Mouse (Mus musculus) MEL (cell line): ENCODE results near the gene Ccdc57. TPM values are rescaled to one million over a fixed set of nuclear protein-coding genes. Genes with fewer than 3 reads are reported as not detected.

Experiments
- DNase-seq: peaks from one replicate; pipeline ENCODE4 v3.0.0; 2011; ENCODE audit warnings: low read depth, low spot score
- H3K27ac ChIP-seq: 2 replicates; pipeline ENCODE4 v1.5.1; 2012; ENCODE audit warnings: low read depth, mild to moderate bottlenecking, control low read depth, low read length, moderate library complexity; ENCODE audit not compliant: control insufficient read depth
- H3K27me3 ChIP-seq, 2 experiments: fragments of 150-350 bp in 1 of 2; sonication (generic) in 1 of 2; 2 replicates each; pipeline ENCODE4 v1.6.1; 2012; ENCODE audit warnings: low read length in 2 of 2, mild to moderate bottlenecking in 2 of 2, improper control_type of control experiment in 1 of 2, moderate library complexity in 1 of 2; ENCODE audit not compliant: insufficient read depth in 2 of 2, control insufficient read depth in 1 of 2
- H3K36me3 ChIP-seq, 2 experiments: 2 replicates each; pipeline ENCODE4 v1.6.1; 2012 to 2014; ENCODE audit warnings: low read length in 2 of 2, improper control_type of control experiment in 1 of 2, inconsistent platforms in 1 of 2, mild to moderate bottlenecking in 1 of 2; ENCODE audit not compliant: insufficient read depth in 2 of 2, control insufficient read depth in 1 of 2
- H3K4me1 ChIP-seq, 2 experiments: fragments of 150-350 bp in 1 of 2; sonication (generic) in 1 of 2; 2 replicates each; pipeline ENCODE4 v1.6.1; 2012; ENCODE audit warnings: low read length in 2 of 2, improper control_type of control experiment in 1 of 2, mild to moderate bottlenecking in 1 of 2; ENCODE audit not compliant: insufficient read depth in 2 of 2, control insufficient read depth in 1 of 2
- H3K4me3 ChIP-seq, 2 experiments: fragments of 150-350 bp in 1 of 2; sonication (generic) in 1 of 2; 2 replicates each; pipeline ENCODE4 v1.5.1; 2012; ENCODE audit warnings: low read depth in 2 of 2, low read length in 2 of 2, mild to moderate bottlenecking in 2 of 2, moderate library complexity in 2 of 2, control low read depth in 1 of 2, improper control_type of control experiment in 1 of 2; ENCODE audit not compliant: control insufficient read depth in 1 of 2, insufficient read depth in 1 of 2
- H3K79me2 ChIP-seq: 2 replicates; pipeline ENCODE4 v1.6.1; 2012; ENCODE audit warnings: mild to moderate bottlenecking, low read length, moderate library complexity; ENCODE audit not compliant: control insufficient read depth, poor library complexity, insufficient read depth
- H3K9ac ChIP-seq: 2 replicates; pipeline ENCODE4 v1.6.1; 2012; ENCODE audit warnings: low read depth, mild to moderate bottlenecking, control low read depth, low read length, moderate library complexity; ENCODE audit not compliant: control insufficient read depth, poor library complexity, severe bottlenecking
- H3K9me3 ChIP-seq: fragments of 150-350 bp; sonication (generic); replicated peaks from 2 replicates; pipeline ENCODE4 v1.6.1; 2012; ENCODE audit warnings: mild to moderate bottlenecking, low read length, improper control_type of control experiment, moderate library complexity; ENCODE audit not compliant: insufficient read depth
- E2F4 ChIP-seq: IDR thresholded peaks from 2 replicates; pipeline ENCODE4 v1.6.1; 2011; ENCODE audit warnings: low read depth, low read length, improper control_type of control experiment, borderline replicate concordance
- GABPA ChIP-seq: IDR thresholded peaks from 2 replicates; pipeline ENCODE4 v1.6.1; 2012; ENCODE audit warnings: low read depth, mild to moderate bottlenecking, inconsistent platforms, low read length, improper control_type of control experiment, moderate library complexity
- GATA1 ChIP-seq: IDR thresholded peaks from 2 replicates; pipeline ENCODE4 v1.6.1; 2011; ENCODE audit warnings: low read depth, low read length, improper control_type of control experiment
- HCFC1 ChIP-seq: IDR thresholded peaks from 2 replicates; pipeline ENCODE4 v1.6.1; 2012; ENCODE audit warnings: low read depth, mild to moderate bottlenecking, inconsistent platforms, low read length, improper control_type of control experiment, moderate library complexity
- KAT2A ChIP-seq: conservative IDR thresholded peaks from 2 replicates; pipeline ENCODE4 v1.6.1; 2012; ENCODE audit warnings: low read depth, low read length, improper control_type of control experiment, inconsistent platforms
- MAX ChIP-seq: IDR thresholded peaks from 2 replicates; pipeline ENCODE4 v1.6.1; 2011; ENCODE audit warnings: low read length, improper control_type of control experiment
- MAZ ChIP-seq: IDR thresholded peaks from 2 replicates; pipeline ENCODE4 v1.6.1; 2012; ENCODE audit warnings: low read depth, mild to moderate bottlenecking, inconsistent platforms, low read length, improper control_type of control experiment
- MXI1 ChIP-seq: IDR thresholded peaks from 2 replicates; pipeline ENCODE4 v1.6.1; 2011; ENCODE audit warnings: mild to moderate bottlenecking, low read depth, low read length, improper control_type of control experiment
- MYB ChIP-seq: IDR thresholded peaks from 2 replicates; pipeline ENCODE4 v1.6.1; 2011; ENCODE audit warnings: mild to moderate bottlenecking, low read depth, low read length, improper control_type of control experiment
- MYC ChIP-seq: IDR thresholded peaks from 2 replicates; pipeline ENCODE4 v1.6.1; 2011; ENCODE audit warnings: low read depth, mild to moderate bottlenecking, low read length, improper control_type of control experiment, moderate library complexity
- NRF1 ChIP-seq: IDR thresholded peaks from 2 replicates; pipeline ENCODE4 v1.6.1; 2014; ENCODE audit warnings: low read depth, mild to moderate bottlenecking, inconsistent platforms, low read length, improper control_type of control experiment, moderate library complexity; ENCODE audit not compliant: poor library complexity, insufficient read depth, severe bottlenecking
- POLR2A ChIP-seq, 2 experiments: IDR thresholded peaks; 2 replicates each; pipeline ENCODE4 v1.6.1; 2011 to 2012; ENCODE audit warnings: low read length in 2 of 2, mild to moderate bottlenecking in 2 of 2, control low read depth in 1 of 2, improper control_type of control experiment in 1 of 2, low read depth in 1 of 2, moderate library complexity in 1 of 2; ENCODE audit not compliant: control insufficient read depth in 1 of 2, insufficient read depth in 1 of 2, poor library complexity in 1 of 2
- POLR2AphosphoS2 ChIP-seq: IDR thresholded peaks from 2 replicates; pipeline ENCODE4 v1.6.1; 2011; ENCODE audit warnings: low read length, improper control_type of control experiment
- RAD21 ChIP-seq: IDR thresholded peaks from 2 replicates; pipeline ENCODE4 v1.6.1; 2011; ENCODE audit warnings: mild to moderate bottlenecking, low read depth, low read length, improper control_type of control experiment
- SMC3 ChIP-seq: IDR thresholded peaks from 2 replicates; pipeline ENCODE4 v1.6.1; 2011; ENCODE audit warnings: low read depth, low read length, improper control_type of control experiment
- TBP ChIP-seq: IDR thresholded peaks from 2 replicates; pipeline ENCODE4 v1.8.0; 2011; ENCODE audit warnings: low read depth, low read length, improper control_type of control experiment
- TCF12 ChIP-seq: IDR thresholded peaks from 2 replicates; pipeline ENCODE4 v1.6.1; 2014; ENCODE audit warnings: low read depth, mild to moderate bottlenecking, inconsistent platforms, low read length, improper control_type of control experiment, moderate library complexity
- UBTF ChIP-seq: IDR thresholded peaks from 2 replicates; pipeline ENCODE4 v1.6.1; 2012; ENCODE audit warnings: low read depth, mild to moderate bottlenecking, inconsistent platforms, low read length, improper control_type of control experiment, moderate library complexity, borderline replicate concordance; ENCODE audit not compliant: insufficient read depth
- USF1 ChIP-seq: IDR thresholded peaks from 2 replicates; pipeline ENCODE4 v1.6.1; 2014; ENCODE audit warnings: low read depth, mild to moderate bottlenecking, inconsistent platforms, low read length, improper control_type of control experiment, moderate library complexity
- ZC3H11A ChIP-seq: IDR thresholded peaks from 2 replicates; pipeline ENCODE4 v1.6.1; 2012; ENCODE audit warnings: low read depth, mild to moderate bottlenecking, inconsistent platforms, low read length, improper control_type of control experiment
- ZMIZ1 ChIP-seq: IDR thresholded peaks from 2 replicates; pipeline ENCODE4 v1.6.1; 2012; ENCODE audit warnings: low read depth, mild to moderate bottlenecking, inconsistent platforms, low read length, improper control_type of control experiment, moderate library complexity
- ZNF384 ChIP-seq: IDR thresholded peaks from 2 replicates; pipeline ENCODE4 v1.6.1; 2012; ENCODE audit warnings: low read depth, mild to moderate bottlenecking, inconsistent platforms, low read length, improper control_type of control experiment
- polyA plus RNA-seq, 2 experiments: library from polyadenylated mRNA; stranded (reverse) in 1 of 2; unstranded in 1 of 2; fragments of >175 nt in 1 of 2; fragments of >200 nt in 1 of 2; gene quantifications; 2 replicates each; pipeline versions ENCODE4 v1.2.1 to v1.2.4; 2012; ENCODE audit warnings: low replicate concordance in 2 of 2, low read depth in 1 of 2; ENCODE audit not compliant: insufficient read length in 2 of 2, insufficient read depth in 1 of 2, missing spikeins in 1 of 2
- total RNA-seq: library from RNA; depleted of rRNA; stranded (reverse); fragments of 300-350 nt; gene quantifications from 2 replicates; pipeline ENCODE4 v1.2.3, GENCODE M21; 2012

Gene Ccdc57
- total and polyA plus RNA-seq, 3 experiments = 5.3 to 7.4 TPM; not detected in 1

DNA sequence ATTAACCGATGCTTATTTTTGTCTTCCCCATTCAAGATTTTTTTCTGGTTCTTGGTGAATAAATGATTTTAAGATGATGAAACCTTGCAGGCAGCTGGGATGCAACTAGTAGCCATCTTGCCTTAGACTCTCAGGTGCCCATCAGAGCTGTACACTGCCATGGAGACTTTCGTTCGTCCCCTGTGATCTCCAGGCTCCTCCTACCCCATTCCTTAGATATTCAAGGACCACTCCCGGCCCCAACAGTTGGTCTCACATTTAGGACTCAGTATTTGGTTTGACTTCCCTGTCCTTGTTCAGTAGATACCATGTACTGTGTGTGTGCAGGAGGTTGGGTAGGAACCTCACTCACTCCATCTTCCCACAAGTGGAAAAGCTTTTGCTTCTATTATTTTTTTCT lies 127.9 kb downstream of the Ccdc57 start:
- Histone ChIP-seq H3K9me3 (no peaks in the 10 kb centered on the region), H3K27me3 (no peaks in the 10 kb centered on the region), H3K4me1 (peaks cover under 1% of the 10 kb centered on the region in 2 experiments; a peak in 2 of 4 replicates), H3K36me3 (peaks cover under 1 to 7% of the 10 kb centered on the region in 2 experiments; a peak in 3 of 4 replicates), H3K4me3 (no peak overlapping the region), H3K9ac (no peak overlapping the region), H3K79me2 (no peaks in the 10 kb centered on the region), H3K27ac (no peak overlapping the region)
- TF ChIP-seq POLR2A (IDR thresholded peaks at IDR 0.05; ENCODE audit: control insufficient read depth in 1 of 2, insufficient read depth in 1 of 2, low read depth in 1 of 2, low read length in 2 of 2, poor library complexity in 1 of 2) = 0 out of 4 replicates have a peak, but pooled peaks of 1 of the 2 experiments have one; percentile 11
- TF ChIP-seq GABPA = no peak
- peak; percentile 13 for TF ChIP-seq POLR2AphosphoS2
- DNase-seq = no peak

DNA sequence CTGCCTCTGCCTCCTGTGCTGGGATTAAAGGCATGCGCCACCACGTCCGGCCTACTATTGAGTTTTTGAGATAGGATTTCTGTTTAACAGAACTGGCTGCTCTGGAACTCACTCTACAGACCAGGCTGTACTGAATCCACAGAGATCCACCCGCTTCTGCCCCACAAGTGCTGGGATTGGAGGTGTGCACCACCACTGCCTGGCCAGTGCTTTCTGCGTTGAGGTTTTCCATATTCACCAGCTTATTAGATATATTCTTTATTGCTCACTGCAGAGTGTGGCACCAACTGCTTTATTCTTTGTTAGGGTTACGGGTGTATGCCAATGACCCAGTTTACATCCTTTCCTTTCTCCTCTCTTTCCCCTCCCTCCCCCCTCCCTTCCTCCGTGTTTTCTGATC lies 128.4 kb downstream of the Ccdc57 start:
- H3K27me3 ChIP-seq = no peaks in the 10 kb centered on the region
- no peak overlapping the region for H3K27ac ChIP-seq
- TF ChIP-seq ZNF384 (no peak), POLR2AphosphoS2 (peak; percentile 20; the same call in 1 of the 2 replicates), NRF1 (no peak), GABPA (no peak), TBP (no peak), RAD21 (no peak), ZMIZ1 (0 out of 2 replicates have a peak, but pooled peaks have one; percentile 27), POLR2A (IDR thresholded peaks at IDR 0.05; ENCODE audit: control insufficient read depth in 1 of 2, insufficient read depth in 1 of 2, low read depth in 1 of 2, low read length in 2 of 2, poor library complexity in 1 of 2) (peak in 1 of 2 experiments; percentile 43; a peak in 1 of 4 replicates), ZC3H11A (no peak), HCFC1 (no peak), TCF12 (no peak), MAX (no peak)
- no peak overlapping the region for H3K4me3 ChIP-seq
- peaks cover 3 to 5% of the 10 kb centered on the region in 2 experiments; a peak in 3 of 4 replicates for H3K4me1 ChIP-seq
- H3K9me3 ChIP-seq = no peaks in the 10 kb centered on the region
- H3K9ac ChIP-seq = no peak overlapping the region
- no peak for DNase-seq
- H3K79me2 ChIP-seq = no peaks in the 10 kb centered on the region
- peaks cover 4 to 5% of the 10 kb centered on the region in 2 experiments; a peak in 3 of 4 replicates for H3K36me3 ChIP-seq

DNA sequence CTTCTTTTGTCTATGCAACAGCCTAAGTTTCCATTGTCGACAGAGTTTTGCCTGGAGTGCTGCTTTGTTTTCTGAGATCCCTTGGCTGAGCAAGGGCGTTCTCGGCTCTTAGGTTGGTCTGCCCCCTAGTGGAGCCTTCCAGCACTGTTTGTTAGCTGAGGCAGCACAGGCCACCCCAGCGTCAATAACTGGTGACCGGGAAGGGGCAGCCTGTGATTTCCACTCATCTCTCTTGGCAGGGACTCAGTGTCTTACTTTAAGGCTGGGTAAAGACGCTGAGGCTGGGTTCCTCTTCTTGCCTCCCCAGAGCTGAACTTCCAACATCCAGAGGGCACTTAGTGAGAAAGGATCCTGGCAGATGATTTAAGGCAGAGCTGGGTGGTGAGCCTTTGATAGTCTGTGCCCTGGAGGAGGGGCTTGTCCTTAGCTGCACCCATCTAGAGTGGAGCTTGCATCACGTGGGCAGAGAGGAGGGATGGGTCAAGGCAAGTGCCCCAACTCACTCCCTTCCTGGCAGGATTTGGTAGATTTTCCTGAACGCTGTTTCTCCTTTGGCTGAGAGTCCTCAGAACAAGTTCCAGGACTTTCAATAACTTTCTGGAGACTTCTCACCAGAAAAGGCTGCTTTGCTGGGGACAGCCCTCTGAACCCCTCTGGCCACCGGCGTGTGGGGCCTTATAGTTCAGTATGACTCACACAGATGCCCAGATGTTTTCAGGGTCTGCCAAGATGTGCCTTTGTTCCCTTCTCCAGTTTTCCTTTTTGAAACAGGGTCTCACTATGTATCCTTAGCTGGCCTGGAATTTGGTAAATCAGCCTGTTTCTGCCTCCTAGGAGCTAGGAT lies 132.4 kb downstream of the Ccdc57 start:
- peak overlapping the region; percentile 47 for H3K9ac ChIP-seq
- peak overlapping the region; percentile 35 to 41 for H3K4me3 ChIP-seq
- H3K36me3 ChIP-seq = peaks cover 0 to 12% of the 10 kb centered on the region in 2 experiments; a peak in 2 of 4 replicates
- no peaks in the 10 kb centered on the region for H3K9me3 ChIP-seq
- peak; percentile 96 for DNase-seq
- H3K79me2 ChIP-seq = peaks cover 9% of the 10 kb centered on the region
- H3K4me1 ChIP-seq = peaks cover 8 to 12% of the 10 kb centered on the region in 2 experiments
- H3K27ac ChIP-seq = no peak overlapping the region
- no peaks in the 10 kb centered on the region for H3K27me3 ChIP-seq
- TF ChIP-seq ZNF384 (peak; percentile 64), GATA1 (no peak), MYB (no peak), MAZ (peak; percentile 56; the same call in 1 of the 2 replicates), TCF12 (no peak), SMC3 (peak; percentile 89), GABPA (no peak; the same call in 1 of the 2 replicates), MXI1 (peak; percentile 73), USF1 (peak; percentile 96), HCFC1 (peak; percentile 72), ZMIZ1 (0 out of 2 replicates have a peak, but pooled peaks have one; percentile 45), POLR2A (IDR thresholded peaks at IDR 0.05; ENCODE audit: control insufficient read depth in 1 of 2, insufficient read depth in 1 of 2, low read depth in 1 of 2, low read length in 2 of 2, poor library complexity in 1 of 2) (peak in 1 of 2 experiments; percentile 49; a peak in 2 of 4 replicates), KAT2A (no peak), E2F4 (no peak), MYC (0 out of 2 replicates have a peak, but pooled peaks have one; percentile 34), UBTF (no peak)
